In the genomic region with DNA sequence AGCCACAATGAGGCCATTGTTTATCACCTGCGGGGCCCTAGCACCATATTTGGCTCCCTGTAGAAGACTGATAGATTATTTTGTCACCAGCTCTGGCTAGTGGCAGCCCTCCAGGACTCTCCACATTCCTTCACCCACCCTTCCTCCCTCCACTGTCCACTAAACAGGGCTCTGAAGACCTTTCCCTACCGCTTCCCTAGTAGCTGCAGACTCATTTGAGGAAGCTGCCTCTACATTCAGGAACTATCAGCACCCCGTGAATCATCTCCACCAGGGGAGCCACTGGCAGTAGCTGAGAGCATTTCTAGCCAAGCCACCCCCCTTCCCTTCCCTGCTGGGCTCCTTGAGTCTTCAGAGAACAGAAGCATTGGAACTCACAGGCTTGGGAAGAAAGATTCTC, we compare ENCODE assay signal across 10 mouse cellular contexts. TPM values are rescaled to one million over a fixed set of nuclear protein-coding genes. Genes with fewer than 3 reads are reported as not detected.
DNase-seq lines count a peak whose midpoint lies in the region; ATAC-seq and TF ChIP-seq lines count a peak whose summit lies in the region.
"Had no signal": no experiment of that assay in that cellular context is flagged by ENCODE, and none has a peak within 500 bp of the region (broad histone marks: within the 10 kb centered on the region; RNA-seq: fewer than 3 reads in every experiment).

No protein-coding gene starts in this region.

- TF ChIP-seq POLR2A in kidney, adult 2 months (IDR thresholded peaks at IDR 0.05; ENCODE audit: low read depth, low read length): no peak

- H3K36me3 ChIP-seq in kidney, adult 2 months (ENCODE audit: control insufficient read depth, insufficient read depth, low read length): no peaks in the 10 kb centered on the region
- no peaks in the 10 kb centered on the region for H3K36me3 ChIP-seq in heart, embryonic 16.5 days (ENCODE audit: control insufficient read depth, insufficient read depth)
- no peaks in the 10 kb centered on the region for H3K36me3 ChIP-seq in forebrain, embryonic 14.5 days (ENCODE audit: control insufficient read depth, insufficient read depth, low read length)
- H3K36me3 ChIP-seq: embryonic facial prominence, embryonic 10.5 days; neural tube, embryonic 15.5 days had no signal

- ATAC-seq in heart, embryonic 16.5 days (replicated peaks; ENCODE audit: extremely low read depth, insufficient read depth, low FRiP score): peak; percentile 84
- no peak for ATAC-seq in forebrain, embryonic 14.5 days

- no peak overlapping the region for H3K4me3 ChIP-seq in kidney, adult 2 months (ENCODE audit: insufficient read depth, low read depth, low read length)
- H3K4me3 ChIP-seq in heart, embryonic 16.5 days (ENCODE audit: low read length): no peak overlapping the region
- no peak overlapping the region for H3K4me3 ChIP-seq in forebrain, embryonic 14.5 days (ENCODE audit: low read depth, low read length)
- H3K4me3 ChIP-seq: embryonic facial prominence, embryonic 10.5 days; neural tube, embryonic 15.5 days had no signal

- no peaks in the 10 kb centered on the region for H3K27me3 ChIP-seq in kidney, adult 2 months (replicated peaks; ENCODE audit: control insufficient read depth, insufficient read depth, low read length)
- H3K27me3 ChIP-seq in heart, embryonic 16.5 days (ENCODE audit: control insufficient read depth, insufficient read depth, low read length): no peaks in the 10 kb centered on the region
- no peaks in the 10 kb centered on the region for H3K27me3 ChIP-seq in forebrain, embryonic 14.5 days (replicated peaks; ENCODE audit: control insufficient read depth, insufficient read depth, low read length)
- H3K27me3 ChIP-seq: neural tube, embryonic 15.5 days had no signal

- DNase-seq in kidney, adult 2 months: peak; percentile 55
- DNase-seq in kidney, adult 11 months: no peak
- DNase-seq in brain, adult 2 months (ENCODE audit: low read depth, low spot score): peak; percentile 78
- DNase-seq in lung, postnatal 36 days: peak; percentile 79
- no peak for DNase-seq in forebrain, embryonic 14.5 days (ENCODE audit: low spot score)
- no peak for DNase-seq in layer of hippocampus, adult 9-10 months (ENCODE audit: low spot score)
- DNase-seq in retina, postnatal 1 day: no peak

- H3K4me2 ChIP-seq in heart, embryonic 16.5 days (ENCODE audit: low read depth, low read length): no peak overlapping the region
- H3K4me2 ChIP-seq in forebrain, embryonic 14.5 days (ENCODE audit: low read length): no peak overlapping the region
- H3K4me2 ChIP-seq: neural tube, embryonic 15.5 days had no signal

- H3K27ac ChIP-seq in kidney, adult 2 months (ENCODE audit: insufficient read depth, low read depth, low read length): no peak overlapping the region
- H3K27ac ChIP-seq in heart, embryonic 16.5 days (ENCODE audit: low read length): peak overlapping the region; percentile 91
- H3K27ac ChIP-seq in forebrain, embryonic 14.5 days (ENCODE audit: low read depth, low read length): no peak overlapping the region
- H3K27ac ChIP-seq: embryonic facial prominence, embryonic 10.5 days; neural tube, embryonic 15.5 days had no signal

- H3K4me1 ChIP-seq in kidney, adult 2 months (ENCODE audit: control insufficient read depth, insufficient read depth, low read length): peaks cover 6% of the 10 kb centered on the region; the same call in 1 of the 2 replicates
- H3K4me1 ChIP-seq in heart, embryonic 16.5 days (ENCODE audit: control insufficient read depth, insufficient read depth, low read length): peaks cover 35% of the 10 kb centered on the region
- H3K4me1 ChIP-seq in forebrain, embryonic 14.5 days (ENCODE audit: control insufficient read depth, insufficient read depth, low read length): no peaks in the 10 kb centered on the region

- peak overlapping the region; percentile 53; the same call in 1 of the 2 replicates for H3K9ac ChIP-seq in heart, embryonic 16.5 days (ENCODE audit: low read length)
- H3K9ac ChIP-seq in forebrain, embryonic 14.5 days (ENCODE audit: low read length): no peak overlapping the region
- H3K9ac ChIP-seq: neural tube, embryonic 15.5 days had no signal

- no peaks in the 10 kb centered on the region for H3K9me3 ChIP-seq in heart, embryonic 16.5 days (replicated peaks; ENCODE audit: control insufficient read depth, low read length)
- H3K9me3 ChIP-seq in forebrain, embryonic 14.5 days (replicated peaks; ENCODE audit: control insufficient read depth, low read length): no peaks in the 10 kb centered on the region
- H3K9me3 ChIP-seq: embryonic facial prominence, embryonic 10.5 days; neural tube, embryonic 15.5 days had no signal

- TF ChIP-seq CTCF in kidney, adult 2 months (conservative IDR thresholded peaks at IDR 0.05; ENCODE audit: insufficient read depth, insufficient read length, low read depth, low read length): no peak

- WGBS in kidney, adult 2 months: 58% methylated on average over 3 of the region's 3 CpGs
- WGBS in heart, embryonic 16.5 days: 19% methylated on average over 3 of the region's 3 CpGs
- 58% methylated on average over 3 of the region's 3 CpGs for WGBS in forebrain, embryonic 14.5 days

RNA-seq across cellular contexts. Expression of a gene that starts 45.9 kb away (rescaled TPM):
- polyA plus RNA-seq in kidney, adult 2 months (2012; rRNA removed): 40.6 and 46.6 TPM in 2 replicates
- polyA plus RNA-seq in heart, embryonic 16.5 days (2015; fragmentation: Nextera tagmentation; extraction: Ambion mirVana): 9.1 and 9.8 TPM in 2 replicates
- polyA plus RNA-seq in forebrain, embryonic 14.5 days (2014; fragmentation: Nextera tagmentation; extraction: Ambion mirVana): 7.9 and 8.3 TPM in 2 replicates

Comparison
In these comparisons a context has a peak if more than half of its experiments do, and no peak if none do; other contexts are left out.
1. DNase-seq: peak in kidney, adult 2 months (single experiment), brain, adult 2 months (single experiment) and lung, postnatal 36 days (single experiment); none in kidney, adult 11 months (single experiment), forebrain, embryonic 14.5 days (single experiment), layer of hippocampus, adult 9-10 months (single experiment) and retina, postnatal 1 day (single experiment).